Mouse (Mus musculus) frontal cortex, adult 2 months (tissue): ENCODE data around the gene Wee2. TPM values are rescaled to one million over a fixed set of nuclear protein-coding genes. Genes with fewer than 3 reads are reported as not detected.

ENCODE experiments used
- DNase-seq, 2 experiments: peaks; one replicate each; pipeline ENCODE4 v3.0.0; 2022; ENCODE audit warnings: low spot score in 1 of 2; ENCODE audit errors: extremely low spot score in 1 of 2
- polyA plus RNA-seq: library from polyadenylated mRNA; depleted of rRNA; stranded (reverse); fragments of >200 nt; gene quantifications from 2 replicates; pipeline ENCODE4 v1.2.3, GENCODE M21; 2012; rRNA removed

Wee2 gene
- 0.06 and 0.11 TPM in 2 replicates for polyA plus RNA-seq

GRCm38 (mm10) chr6:40438936-40439335, at the start of gene Wee2:
Gene Wee2 (plus strand): TSS chr6:40439088.
- DNase-seq, result no peak

DNA sequence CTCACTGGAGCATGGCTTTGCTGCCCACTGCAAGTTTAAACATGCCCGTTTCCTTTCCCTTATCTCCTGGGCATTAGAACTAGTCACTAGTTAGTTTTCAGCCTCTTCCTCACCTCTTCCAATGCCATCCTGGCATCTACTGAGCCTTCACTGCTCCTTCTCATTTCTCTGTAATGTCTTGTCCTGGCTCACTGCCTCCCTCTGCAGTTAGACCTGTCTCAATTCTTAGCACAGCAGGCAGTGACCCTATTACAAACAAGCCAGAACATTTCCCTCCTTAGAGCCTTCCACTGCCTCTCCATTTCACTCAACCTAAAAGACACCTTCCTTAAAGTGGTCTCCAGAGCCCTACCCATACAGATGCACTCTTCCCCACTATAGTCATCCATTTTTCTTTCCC, 47.9 kb upstream of the Wee2 start:
- DNase-seq, result peak in 1 of 2 experiments; percentile 45

DNA sequence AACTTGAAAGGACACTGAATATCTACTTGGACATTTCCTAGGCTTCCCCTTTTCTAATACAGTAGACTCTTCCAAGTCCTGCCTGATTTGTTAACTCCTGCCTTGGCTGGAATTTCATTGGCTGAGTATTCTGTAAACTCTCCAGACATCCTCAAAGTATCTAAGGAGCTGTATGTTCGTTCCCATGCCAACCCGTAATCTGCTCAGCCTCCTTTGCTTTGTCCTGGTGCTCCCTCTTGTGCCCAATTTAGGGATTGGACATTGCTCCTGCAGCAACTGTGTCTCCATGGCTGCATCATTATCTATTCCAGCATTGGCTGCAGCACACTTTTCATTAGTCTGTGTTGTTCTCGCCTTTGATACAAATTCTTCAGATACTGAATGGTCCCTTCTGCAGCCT, 45.7 kb upstream of the Wee2 start:
- DNase-seq, result peak; percentile 91 to 97

- DNase-seq, result no peak
Measured at GRCm38 (mm10) chr6:40402031-40402430, 36.9 kb upstream of the Wee2 start.

GRCm38 (mm10) chr6:40403640-40404285, 35.1 kb upstream of the Wee2 start:
- DNase-seq, result peak in 1 of 2 experiments; percentile 33

- DNase-seq, result no peak
Measured at GRCm38 (mm10) chr6:40411085-40411484, 27.8 kb upstream of the Wee2 start.

GRCm38 (mm10) chr6:40413046-40413445, 25.8 kb upstream of the Wee2 start:
- DNase-seq, result no peak

DNA sequence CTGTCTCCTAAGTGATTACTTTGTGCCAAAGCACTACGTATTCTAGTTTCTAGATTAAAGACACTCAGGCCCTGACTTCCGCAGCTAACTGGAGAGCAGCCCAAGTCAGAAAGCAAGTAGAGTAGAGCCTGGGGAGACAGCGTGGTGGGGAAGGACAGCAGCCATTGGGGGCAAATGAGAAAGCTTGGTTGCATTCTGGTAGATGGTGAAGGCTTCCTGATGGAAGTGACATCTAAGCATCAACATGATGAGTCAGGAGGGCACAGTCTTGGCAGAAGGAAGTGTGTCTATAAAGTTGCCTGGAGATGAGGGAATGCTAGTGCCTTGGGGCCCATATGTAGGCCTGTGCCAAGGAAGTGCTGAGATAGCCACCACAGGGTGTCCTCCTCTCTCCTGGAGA, 25.3 kb upstream of the Wee2 start:
- DNase-seq, result no peak

- no peak for DNase-seq
Measured at GRCm38 (mm10) chr6:40415799-40416198, 23.1 kb upstream of the Wee2 start.

- no peak for DNase-seq
Measured at GRCm38 (mm10) chr6:40418386-40418785, 20.5 kb upstream of the Wee2 start.

DNA sequence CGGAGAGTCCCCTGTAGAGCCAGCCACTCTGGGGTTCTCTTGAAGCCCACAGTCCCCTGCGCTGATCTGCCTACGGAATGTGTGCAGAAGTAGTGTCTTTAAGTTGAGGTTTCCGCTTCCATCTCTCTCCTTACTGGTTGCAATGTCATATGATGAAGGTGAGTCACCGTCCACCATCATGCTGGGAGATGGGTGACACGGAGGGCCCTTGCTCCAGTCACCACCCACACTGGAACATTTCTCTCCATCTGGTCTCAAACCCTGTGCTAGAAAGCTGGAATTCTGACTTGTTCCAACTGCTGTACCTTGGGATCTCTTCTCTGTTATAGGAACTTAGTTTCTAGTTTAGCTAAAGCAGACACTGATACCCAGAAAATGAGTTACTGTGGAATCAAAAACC, 17.8 kb upstream of the Wee2 start:
- DNase-seq, result peak in 1 of 2 experiments; percentile 27

DNA sequence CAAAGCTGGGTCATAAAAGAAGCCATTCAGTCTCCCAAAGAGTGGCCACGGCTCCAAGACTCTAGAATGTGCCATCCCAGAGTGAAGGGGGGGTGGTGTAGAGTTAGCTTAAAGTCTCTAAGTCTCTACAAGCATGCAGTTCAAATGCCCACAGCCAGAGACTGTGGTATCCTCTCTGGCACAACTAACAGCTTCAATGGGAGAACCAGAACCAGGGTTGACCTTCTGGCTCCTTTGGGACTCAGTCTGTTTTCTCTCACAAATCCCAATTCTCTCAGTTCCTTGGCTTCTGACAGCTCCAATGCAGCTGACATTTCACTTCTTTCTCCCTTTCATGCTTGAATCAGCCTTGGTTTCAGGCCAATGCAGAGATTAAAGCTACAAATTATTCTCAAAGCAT, 15.9 kb upstream of the Wee2 start:
- DNase-seq, result no peak

GRCm38 (mm10) chr6:40423774-40424173, 15.1 kb upstream of the Wee2 start:
- DNase-seq, result peak in 1 of 2 experiments; percentile 73

DNA sequence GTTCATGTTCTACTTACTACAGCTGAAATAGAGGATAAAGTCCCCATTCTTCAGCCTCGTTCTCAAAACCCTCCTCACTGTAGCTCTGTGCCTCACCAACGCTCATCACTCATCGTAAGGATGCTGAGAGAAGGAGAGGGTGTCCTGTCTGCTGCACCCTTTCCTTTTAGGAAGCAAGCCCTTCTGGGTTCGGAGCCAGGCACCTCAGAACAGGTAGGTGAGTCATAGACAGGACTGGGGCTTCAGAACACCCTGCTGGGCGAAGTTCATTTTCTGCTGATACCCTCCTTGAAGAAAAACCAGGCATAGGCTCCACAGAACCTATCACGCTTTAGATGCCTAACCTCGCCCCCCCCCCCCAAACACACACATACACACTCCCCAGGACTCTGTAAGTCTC, 11.4 kb upstream of the Wee2 start:
- no peak for DNase-seq

GRCm38 (mm10) chr6:40428696-40429095, 10.2 kb upstream of the Wee2 start:
- no peak for DNase-seq

DNA sequence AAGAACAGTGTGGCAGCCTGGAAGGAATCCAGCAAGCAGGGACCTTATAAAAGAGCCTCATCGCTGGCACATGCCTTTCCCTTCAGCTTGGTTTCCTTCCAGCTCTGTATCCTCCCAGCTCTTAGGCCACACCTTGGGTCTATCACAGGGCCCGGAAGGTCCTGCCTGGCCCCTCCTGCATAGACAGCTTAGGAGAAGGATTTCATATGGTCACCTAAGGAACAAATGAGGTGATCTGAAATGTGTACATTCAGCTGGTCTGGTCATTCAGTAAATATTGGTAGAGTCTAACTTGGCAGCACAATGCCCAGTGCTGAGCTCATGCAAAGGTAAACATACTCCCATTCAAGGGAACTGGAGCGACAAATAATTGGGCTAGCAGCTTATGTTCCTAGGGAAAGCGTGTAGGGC, 9.4 kb upstream of the Wee2 start:
- DNase-seq, result no peak

GRCm38 (mm10) chr6:40430251-40430650, 8.6 kb upstream of the Wee2 start:
- no peak for DNase-seq

DNA sequence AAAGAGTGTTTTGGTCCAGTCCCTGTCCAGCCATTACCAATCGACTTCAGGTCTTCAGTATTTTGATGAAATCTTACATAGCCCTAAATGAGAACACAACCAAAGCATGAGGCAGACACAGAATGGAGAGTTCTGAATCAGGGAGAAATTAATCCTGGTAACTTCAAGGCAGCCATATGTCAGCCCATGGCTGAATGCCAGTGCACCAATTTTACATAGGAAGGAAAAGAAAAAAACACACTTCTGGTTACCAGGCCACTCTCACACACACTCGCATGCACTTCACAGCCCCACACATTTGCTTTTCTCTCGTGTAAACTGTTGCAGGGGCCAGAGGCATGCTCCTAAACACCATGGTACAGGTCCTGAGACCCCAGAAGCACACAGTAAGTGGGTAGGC, 8.0 kb upstream of the Wee2 start:
- peak in 1 of 2 experiments; percentile 65 for DNase-seq

DNA sequence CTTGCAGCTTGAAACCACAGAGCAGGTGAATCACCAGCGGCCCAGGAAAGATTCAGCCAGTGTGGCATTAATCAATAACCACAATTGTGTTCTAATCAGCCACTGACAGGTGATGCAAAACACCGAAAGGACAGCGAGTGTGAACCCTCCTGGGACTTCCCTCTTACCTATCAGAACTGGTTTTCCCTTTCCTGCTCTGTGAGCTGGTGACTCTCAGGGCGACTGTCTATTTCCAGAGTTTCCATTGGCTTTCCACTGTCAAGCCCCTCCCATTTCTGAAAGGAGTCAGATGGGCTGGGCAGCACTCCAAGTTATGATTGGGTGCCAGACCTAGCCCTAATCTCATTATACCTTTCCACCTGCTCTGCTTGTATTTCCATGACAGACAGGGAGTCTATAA, 7.5 kb upstream of the Wee2 start:
- no peak for DNase-seq

GRCm38 (mm10) chr6:40431812-40432211, 7.1 kb upstream of the Wee2 start:
- DNase-seq, result no peak

GRCm38 (mm10) chr6:40432346-40433275, 6.3 kb upstream of the Wee2 start:
- peak; percentile 70 to 77 for DNase-seq

- no peak for DNase-seq
Measured at GRCm38 (mm10) chr6:40434697-40435096, 4.2 kb upstream of the Wee2 start.
